Mouse (Mus musculus) kidney, adult 8-10 months (tissue): ENCODE data around the gene Spsb1.
A peak's percentile ranks its signal among the peaks of the same experiment; 100 is the strongest.

Source experiments
- DNase-seq, 2 experiments: peaks; one replicate each; pipeline ENCODE4 v3.0.0; 2022

Gene Spsb1

DNA sequence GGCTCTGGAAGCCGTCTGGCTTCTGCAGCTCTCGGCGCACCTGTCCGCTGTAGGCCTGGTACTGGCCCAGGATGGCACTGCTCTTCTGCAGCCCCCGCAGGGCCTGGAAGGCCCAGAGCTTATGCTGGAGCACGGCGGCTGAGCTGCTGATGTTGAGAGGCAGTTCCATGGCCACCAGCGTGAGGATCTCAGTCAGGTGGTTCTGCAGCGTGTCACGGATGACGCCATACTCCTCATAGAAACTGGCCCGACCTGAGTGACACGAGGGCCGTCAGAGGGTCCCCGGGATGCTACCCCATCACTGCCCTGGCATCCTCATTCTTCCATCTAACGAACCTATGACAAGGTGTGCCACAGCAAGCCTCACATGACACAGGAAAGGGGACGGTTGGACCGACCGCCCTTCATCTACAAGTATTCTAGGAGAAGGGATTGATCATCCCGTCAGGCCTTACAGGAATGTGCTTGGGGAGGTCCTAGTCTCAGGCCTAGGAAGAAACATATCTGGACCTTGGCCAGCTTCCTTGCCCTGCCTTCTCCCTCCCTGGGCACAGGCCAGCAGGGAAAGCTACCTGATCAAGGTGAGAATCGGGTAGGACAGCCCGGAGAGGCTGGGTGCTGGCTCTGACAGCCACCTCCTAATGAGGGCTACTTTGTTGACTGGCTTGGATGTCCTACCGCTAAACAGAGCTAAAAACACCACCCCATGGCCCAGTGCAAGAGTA, 29.2 kb upstream of the Spsb1 start:
- no peak for DNase-seq

- peak; percentile 67 to 73 for DNase-seq
These were observed 27.3 kb upstream of the Spsb1 start for GRCm38 (mm10) chr4:149982154-149982553.

- DNase-seq = peak; percentile 76 to 89
These were observed 25.0 kb upstream of the Spsb1 start for GRCm38 (mm10) chr4:149979819-149980308.

GRCm38 (mm10) chr4:149978820-149979219, 24.0 kb upstream of the Spsb1 start:
- no peak for DNase-seq

DNA sequence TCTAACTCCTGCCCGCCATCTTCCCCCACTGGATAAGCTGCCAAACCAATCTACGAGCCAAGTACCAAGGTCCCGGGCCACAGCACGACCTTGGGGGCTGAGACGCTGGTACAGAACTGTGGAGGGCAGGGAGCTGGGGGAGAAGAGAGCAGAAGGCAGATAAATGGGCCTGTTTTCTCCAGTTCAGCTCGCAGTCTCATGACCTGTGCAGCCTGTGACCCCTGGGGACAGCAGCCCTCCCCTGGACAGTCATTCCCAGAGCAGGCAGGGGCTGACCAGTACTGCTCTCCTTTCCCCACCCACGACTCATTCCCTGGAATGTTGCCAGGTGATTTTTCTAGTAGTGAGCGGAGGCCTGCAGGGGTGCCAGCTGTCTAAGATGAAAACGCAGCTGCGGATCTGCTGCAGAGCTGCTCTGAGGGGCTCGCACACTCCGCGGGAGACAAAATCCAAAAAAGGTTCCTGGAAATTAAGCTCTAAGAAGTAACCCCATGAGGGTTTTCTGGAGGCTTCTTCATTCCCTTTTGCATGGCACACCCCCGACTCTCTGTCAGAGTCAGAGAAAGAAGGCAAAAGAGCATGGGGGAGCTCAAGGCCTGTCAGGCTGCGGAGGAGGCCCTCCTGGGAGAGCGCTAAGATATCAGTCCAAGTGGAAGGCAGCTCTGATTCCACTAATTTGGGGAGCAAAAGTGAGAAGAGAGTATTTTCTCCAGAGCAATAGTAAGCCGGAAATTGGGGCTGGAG, 23.1 kb upstream of the Spsb1 start:
- DNase-seq = no peak

DNA sequence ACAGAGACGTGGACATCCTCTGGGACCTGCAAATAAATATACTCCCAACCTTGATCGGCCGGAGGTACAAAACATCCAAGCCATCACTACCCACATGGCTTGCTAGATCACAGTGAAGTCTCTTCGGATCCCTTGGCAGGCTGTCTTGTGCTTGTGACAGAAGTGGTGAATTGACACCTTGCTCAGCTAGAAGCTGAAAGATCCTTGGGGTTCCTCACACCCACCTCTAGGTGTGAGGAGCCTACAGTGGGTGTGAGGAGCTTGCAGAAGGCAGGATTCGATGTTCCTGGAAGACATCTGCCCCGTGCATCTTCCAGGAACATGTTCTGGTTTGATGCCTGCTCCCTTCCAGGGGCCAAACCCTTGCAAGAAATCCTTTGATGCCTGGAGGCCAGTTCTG, 22.3 kb upstream of the Spsb1 start:
- no peak for DNase-seq

DNA sequence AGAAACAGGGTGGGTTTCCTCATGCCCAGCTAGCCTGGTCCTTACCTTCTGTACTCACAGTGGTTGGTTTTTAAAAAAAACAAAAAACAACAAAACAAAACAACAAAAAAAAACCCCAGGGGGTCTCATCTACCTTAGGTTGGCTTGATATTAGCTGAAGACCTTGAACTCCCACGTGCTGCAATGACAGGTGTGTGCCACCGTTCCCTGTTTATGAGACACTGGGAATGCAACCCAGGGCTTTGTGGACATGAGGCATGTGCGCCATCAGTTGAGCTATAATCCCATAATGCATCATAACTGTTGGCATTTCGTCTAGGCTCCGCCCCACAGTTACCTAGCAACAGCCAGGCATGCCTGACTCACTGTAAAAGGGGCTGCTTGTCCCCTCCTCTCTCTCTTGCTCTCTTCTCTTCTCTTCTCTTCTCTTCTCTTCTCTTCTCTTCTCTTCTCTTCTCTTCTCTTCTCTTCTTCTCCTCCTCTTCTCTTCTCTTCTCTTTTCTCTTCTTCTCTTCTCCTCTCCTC, 20.9 kb upstream of the Spsb1 start:
- no peak for DNase-seq

- no peak for DNase-seq
These were observed 20.4 kb upstream of the Spsb1 start for GRCm38 (mm10) chr4:149975291-149975690.

- no peak for DNase-seq
These were observed 16.6 kb upstream of the Spsb1 start for GRCm38 (mm10) chr4:149971393-149971792.

GRCm38 (mm10) chr4:149968526-149968925, 13.7 kb upstream of the Spsb1 start:
- DNase-seq = no peak

DNA sequence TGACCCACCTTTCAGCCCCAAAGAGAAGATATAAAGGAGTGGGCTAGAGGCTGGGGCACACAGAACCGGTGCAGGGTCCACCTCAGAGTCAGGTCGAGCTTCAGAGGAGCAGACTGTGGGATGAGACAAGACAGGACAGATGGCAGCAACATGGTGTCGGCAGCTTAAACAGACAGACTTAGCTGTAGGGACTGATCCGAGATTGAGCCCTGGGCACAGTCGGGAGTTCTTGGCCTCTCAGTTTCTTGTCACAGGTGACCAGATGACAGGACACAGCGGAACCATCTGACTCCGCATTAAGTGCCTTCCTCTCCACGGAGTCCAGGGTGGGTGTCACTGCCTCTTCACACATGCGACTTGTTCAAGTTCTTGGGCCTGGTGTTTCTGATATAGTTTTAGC, 12.1 kb upstream of the Spsb1 start:
- DNase-seq = no peak

DNA sequence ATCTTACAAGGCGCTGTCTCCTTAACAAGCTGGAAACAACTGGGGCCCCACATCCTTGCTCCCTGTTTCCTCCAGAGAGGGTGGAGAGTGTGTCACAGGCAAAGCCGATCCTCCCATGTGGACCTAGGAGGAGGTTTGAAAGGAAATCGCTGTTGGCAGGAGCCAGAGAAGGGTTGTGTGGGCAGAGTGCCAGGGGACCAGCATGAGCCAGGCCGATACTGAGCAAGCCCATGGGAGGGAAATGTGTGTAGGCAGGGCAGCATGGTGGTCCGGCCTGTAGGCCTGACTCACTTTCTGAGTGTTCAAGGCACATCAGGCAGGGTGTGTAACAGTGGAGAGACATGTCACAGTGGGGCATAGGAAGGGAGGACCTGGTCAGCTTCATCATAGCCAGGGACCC, 11.4 kb upstream of the Spsb1 start:
- peak; percentile 59 to 67 for DNase-seq

GRCm38 (mm10) chr4:149965672-149966071, 10.8 kb upstream of the Spsb1 start:
- DNase-seq = no peak

- no peak for DNase-seq
These were observed 10.4 kb upstream of the Spsb1 start for GRCm38 (mm10) chr4:149965242-149965641.

- no peak for DNase-seq
These were observed 9.9 kb upstream of the Spsb1 start for GRCm38 (mm10) chr4:149964770-149965169.

DNA sequence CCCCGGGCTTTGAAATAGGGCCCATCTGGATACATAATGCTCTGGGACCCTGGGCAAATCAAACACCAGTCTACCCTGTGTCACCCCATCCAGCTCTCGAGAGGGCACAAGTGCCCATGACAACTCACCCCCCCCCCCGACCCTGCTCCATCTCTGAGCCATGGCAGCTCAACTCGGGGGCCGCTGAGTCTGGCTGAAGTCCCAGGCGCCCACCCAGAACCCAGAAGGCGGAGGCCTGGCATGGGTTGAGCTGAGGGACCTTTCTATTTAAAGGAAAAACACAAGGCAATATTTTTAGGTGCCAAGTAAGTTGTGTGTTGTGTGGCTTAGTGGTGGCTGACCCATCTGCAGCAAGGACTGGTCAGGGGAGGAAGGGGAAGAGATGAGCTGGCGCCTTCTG, 9.4 kb upstream of the Spsb1 start:
- no peak for DNase-seq

- no peak for DNase-seq
These were observed 5.5 kb upstream of the Spsb1 start for GRCm38 (mm10) chr4:149960391-149960790.

GRCm38 (mm10) chr4:149959816-149960215, 5.0 kb upstream of the Spsb1 start:
- no peak for DNase-seq

DNA sequence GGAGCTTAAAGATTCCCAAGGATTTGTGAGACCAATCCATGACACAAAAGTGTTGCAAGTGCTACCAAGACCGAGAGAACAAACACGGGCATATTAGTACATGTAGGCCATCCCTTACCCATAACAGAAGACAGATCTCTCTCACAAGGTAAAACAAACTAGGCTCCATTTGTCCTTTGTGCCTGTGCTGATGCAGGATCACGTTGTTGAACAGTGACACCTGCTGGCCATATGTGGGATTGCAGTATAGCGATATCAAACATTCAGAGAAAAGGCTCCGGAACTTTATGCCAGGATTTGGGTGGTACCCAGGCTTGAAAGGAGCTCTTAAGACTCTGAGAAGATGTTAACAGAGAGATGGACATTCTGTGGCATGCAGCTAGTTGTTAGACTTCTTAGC, 3.7 kb upstream of the Spsb1 start:
- peak; percentile 55 to 88 for DNase-seq

DNA sequence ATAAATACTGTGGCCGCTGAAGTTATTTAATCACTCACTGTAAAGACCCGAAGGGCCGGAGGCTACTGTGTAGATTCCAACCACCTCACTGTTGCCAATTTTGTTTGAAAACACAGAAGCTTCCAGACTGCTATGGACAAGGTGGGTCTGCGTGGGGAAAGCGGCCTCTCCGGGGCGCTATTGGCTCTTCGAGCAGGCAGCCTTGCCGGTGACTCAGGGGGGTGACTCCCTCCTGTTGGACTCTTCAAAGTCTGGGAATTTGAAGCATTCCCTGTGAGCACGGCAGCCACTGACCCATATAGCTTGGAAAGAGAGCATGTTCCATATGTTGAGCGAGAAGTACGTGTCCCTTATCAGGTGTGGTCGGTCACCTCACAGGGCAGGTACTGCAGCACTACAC, 1.2 kb upstream of the Spsb1 start:
- DNase-seq = no peak

DNA sequence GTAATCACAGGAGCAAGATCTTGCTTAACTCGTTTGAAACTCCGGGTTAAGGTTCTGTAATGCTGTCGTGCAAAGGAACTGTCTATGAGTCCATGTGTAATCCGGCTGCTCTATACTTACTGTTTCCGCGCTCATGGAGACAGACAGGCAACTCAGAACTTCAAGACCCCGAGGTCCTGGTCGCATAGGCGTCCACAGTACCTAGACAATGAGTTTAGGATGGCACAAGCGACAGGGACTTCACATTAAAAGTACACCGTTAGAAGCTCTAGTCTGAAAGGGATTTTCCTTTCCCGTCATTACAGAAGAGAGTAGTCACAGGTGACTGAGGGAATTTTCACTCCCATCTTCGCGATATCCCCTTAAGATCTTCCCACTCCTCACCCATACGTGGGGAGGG, 788 bp upstream of the Spsb1 start:
- DNase-seq = no peak

GRCm38 (mm10) chr4:149953621-149954481, 992 bp downstream of the Spsb1 start:
- peak in 1 of 2 experiments; percentile 35 for DNase-seq

DNA sequence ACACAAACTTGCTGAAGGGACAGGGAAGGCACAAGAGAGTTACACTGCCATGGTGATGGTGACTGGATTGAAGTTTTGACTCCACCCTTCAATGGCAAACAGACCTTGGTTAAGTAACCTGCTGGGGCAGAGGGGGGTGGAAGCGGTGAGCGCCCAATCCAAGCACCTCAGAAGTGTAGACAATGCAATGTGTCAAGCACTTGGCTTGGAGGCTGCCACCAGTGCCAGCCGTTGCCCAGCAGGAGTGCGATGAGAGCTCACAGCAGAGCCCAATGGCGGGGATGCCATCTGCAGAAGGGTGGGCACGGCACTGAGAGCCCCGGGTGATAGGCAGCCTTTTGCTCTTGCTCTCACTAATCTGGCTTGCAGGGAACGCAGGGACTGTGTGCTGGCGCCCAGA, 2.6 kb downstream of the Spsb1 start:
- DNase-seq = no peak
